Mouse (Mus musculus) kidney, postnatal 0 days (tissue): Measurements from ENCODE around the gene H2al1f. TPM values are rescaled to one million over a fixed set of nuclear protein-coding genes. Genes with fewer than 3 reads are reported as not detected.
"Not testable (repeated sequence)": the region's sequence is repeated elsewhere in the genome, so short reads cannot be mapped to it uniquely, and the experiment has no call there.

ENCODE experiments used
- ATAC-seq: fragments of 200-750 bp; cut with Nextera tagmentation; replicated peaks from 2 replicates; pipeline ENCODE4 v1.8.0; 2017; ENCODE audit warnings: low read depth, moderate number of reproducible peaks, moderate TSS enrichment, moderate library complexity; ENCODE audit not compliant: low FRiP score
- DNase-seq: peaks from one replicate; pipeline ENCODE4 v3.0.0-alpha.2; 2016; ENCODE audit warnings: low spot score
- H3K27ac ChIP-seq: fragments of 300-500 bp; sonication (generic); 2 replicates; pipeline ENCODE4 v1.5.1; 2014; ENCODE audit warnings: mild to moderate bottlenecking
- H3K27me3 ChIP-seq: fragments of 300-500 bp; sonication (generic); 2 replicates; pipeline ENCODE4 v1.6.1; 2014; ENCODE audit warnings: low read length, mixed read lengths; ENCODE audit not compliant: insufficient read depth
- H3K36me3 ChIP-seq: fragments of 300-500 bp; sonication (generic); 2 replicates; pipeline ENCODE4 v1.6.1; 2014; ENCODE audit warnings: low read length, mixed read lengths; ENCODE audit not compliant: insufficient read depth
- H3K4me1 ChIP-seq: fragments of 300-500 bp; sonication (generic); replicated peaks from 2 replicates; pipeline ENCODE4 v1.6.1; 2014; ENCODE audit warnings: antibody characterized with exemption, low read length, mixed read lengths; ENCODE audit not compliant: insufficient read depth
- H3K4me2 ChIP-seq: fragments of 300-500 bp; sonication (generic); 2 replicates; pipeline ENCODE4 v1.6.1; 2014; ENCODE audit warnings: mild to moderate bottlenecking, low read length, moderate library complexity, mixed read lengths
- H3K4me3 ChIP-seq: fragments of 300-500 bp; sonication (generic); replicated peaks from 2 replicates; pipeline ENCODE4 v1.5.1; 2014; ENCODE audit warnings: low read depth, low read length
- H3K9ac ChIP-seq: fragments of 300-500 bp; sonication (generic); 2 replicates; pipeline ENCODE4 v1.6.1; 2014; ENCODE audit warnings: low read depth, low read length
- H3K9me3 ChIP-seq: fragments of 300-500 bp; sonication (generic); replicated peaks from 2 replicates; pipeline ENCODE4 v1.6.1; 2016; ENCODE audit warnings: low read length, inconsistent platforms, mixed read lengths
- CTCF ChIP-seq: IDR thresholded peaks from 2 replicates; pipeline ENCODE4 v1.5.1; 2016; ENCODE audit warnings: antibody characterized with exemption, low read depth, mild to moderate bottlenecking, moderate library complexity
- WGBS: fragments of 180-500 bp; shearing (Covaris S2); extraction: QIAGEN DNeasy Blood & Tissue Kit; methylation state at CpG from one replicate; pipeline ENCODE4 v1.1.7; 2014; 5-methylcytosine and 5-hydroxymethylcytosine counted together
- polyA plus RNA-seq: library from polyadenylated mRNA; unstranded; fragments of >200 nt; fragmentation: Nextera tagmentation; extraction: Ambion mirVana; gene quantifications from 2 replicates; pipeline ENCODE4 v1.2.1, GENCODE M21; 2015

The H2al1f gene
- polyA plus RNA-seq, result not detected in 2 replicates

DNA sequence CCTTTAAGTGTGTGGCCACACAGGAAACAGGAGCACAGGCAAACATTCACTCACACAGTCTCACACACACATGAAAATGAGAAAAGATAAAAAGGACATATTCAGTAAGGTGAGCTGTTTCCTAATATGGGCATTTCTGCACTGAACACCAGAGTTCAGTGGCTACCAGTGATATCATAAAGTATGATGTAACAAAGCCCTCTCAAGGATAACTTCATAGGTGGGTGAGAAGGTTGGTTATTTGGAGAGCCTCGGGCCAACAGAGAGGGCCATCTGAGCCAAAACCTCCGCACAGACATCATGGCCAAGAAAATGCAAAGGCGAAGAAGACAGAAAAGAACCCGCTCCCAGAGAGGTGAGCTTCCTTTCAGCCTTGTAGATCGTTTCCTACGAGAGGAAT is at the start of gene H2al1f:
Gene H2al1f (plus strand): TSS at position 301 of the 400 bp plus-strand sequence.
- not testable (repeated sequence) for H3K36me3 ChIP-seq, H3K27me3 ChIP-seq, H3K27ac ChIP-seq, H3K9me3 ChIP-seq, DNase-seq, H3K9ac ChIP-seq, H3K4me3 ChIP-seq, H3K4me2 ChIP-seq, H3K4me1 ChIP-seq, ATAC-seq
- no CpG with 5 or more reads among the region's 6 CpGs for WGBS

GRCm38 (mm10) chrX:11267791-11268190 is 47.2 kb upstream of the H2al1f start:
- 49% methylated on average over 7 of the region's 7 CpGs for WGBS
- no peaks in the 10 kb centered on the region for H3K9me3 ChIP-seq
- no peaks in the 10 kb centered on the region for H3K36me3 ChIP-seq
- H3K4me2 ChIP-seq, result no peak overlapping the region
- no peak overlapping the region for H3K27ac ChIP-seq
- no peak overlapping the region for H3K9ac ChIP-seq
- no peaks in the 10 kb centered on the region for H3K27me3 ChIP-seq
- H3K4me1 ChIP-seq, result no peaks in the 10 kb centered on the region
- no peak overlapping the region for H3K4me3 ChIP-seq
- ATAC-seq, result no peak
- DNase-seq, result peak; percentile 75
- TF ChIP-seq CTCF, result no peak

DNA sequence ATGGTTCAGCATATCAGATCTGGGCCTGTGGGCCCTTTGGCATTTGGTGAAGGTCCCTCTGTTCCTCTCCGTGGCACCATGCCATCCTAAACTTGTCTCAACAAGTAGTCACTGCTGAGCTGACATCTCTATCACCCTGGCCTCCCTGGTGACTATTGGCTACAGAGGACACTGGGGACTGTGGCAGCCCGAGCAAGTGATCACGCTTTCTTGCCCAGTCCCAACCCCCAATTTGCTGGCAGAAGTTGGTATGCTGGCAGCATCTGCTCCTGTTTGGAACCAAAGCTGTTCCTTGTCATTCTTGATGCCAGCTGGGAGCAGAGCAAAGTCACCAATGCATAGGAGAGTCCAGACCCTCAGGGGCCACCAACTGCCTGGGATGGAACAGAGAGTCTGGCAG is 45.9 kb upstream of the H2al1f start:
- Histone ChIP-seq H3K27ac (no peak overlapping the region), H3K4me3 (no peak overlapping the region), H3K4me1 (no peaks in the 10 kb centered on the region), H3K36me3 (no peaks in the 10 kb centered on the region), H3K4me2 (no peak overlapping the region), H3K9me3 (no peaks in the 10 kb centered on the region), H3K27me3 (no peaks in the 10 kb centered on the region), H3K9ac (no peak overlapping the region)
- TF ChIP-seq CTCF, result no peak
- WGBS, result 82% methylated on average over 3 of the region's 3 CpGs
- DNase-seq, result no peak
- ATAC-seq, result no peak

DNA sequence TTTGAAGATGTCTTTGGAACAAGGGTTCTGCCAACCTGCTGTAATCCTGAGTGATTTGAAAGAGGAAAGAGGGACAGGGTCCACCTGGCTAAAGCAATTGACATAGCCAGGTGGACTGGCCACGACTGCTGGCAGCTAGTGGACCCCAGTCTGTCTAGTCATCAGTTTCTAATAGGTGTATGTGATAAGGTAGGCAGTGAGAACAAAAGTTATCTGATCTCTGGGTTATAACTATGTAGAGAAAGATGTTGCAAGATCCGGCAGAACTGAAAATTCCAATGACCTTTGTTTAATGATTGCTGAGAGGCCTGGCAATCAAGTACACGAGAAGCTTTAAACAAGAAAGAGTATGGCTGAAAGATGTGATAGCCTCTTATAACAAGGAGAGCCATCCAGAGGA is 41.8 kb upstream of the H2al1f start:
- ATAC-seq (no peak), DNase-seq (no peak)
- Histone ChIP-seq H3K36me3 (no peaks in the 10 kb centered on the region), H3K4me1 (no peaks in the 10 kb centered on the region), H3K27ac (no peak overlapping the region), H3K4me3 (no peak overlapping the region), H3K27me3 (no peaks in the 10 kb centered on the region), H3K9ac (no peak overlapping the region), H3K9me3 (no peaks in the 10 kb centered on the region), H3K4me2 (no peak overlapping the region)
- no peak for TF ChIP-seq CTCF
- WGBS, result 72% methylated on average over 3 of the region's 3 CpGs

DNA sequence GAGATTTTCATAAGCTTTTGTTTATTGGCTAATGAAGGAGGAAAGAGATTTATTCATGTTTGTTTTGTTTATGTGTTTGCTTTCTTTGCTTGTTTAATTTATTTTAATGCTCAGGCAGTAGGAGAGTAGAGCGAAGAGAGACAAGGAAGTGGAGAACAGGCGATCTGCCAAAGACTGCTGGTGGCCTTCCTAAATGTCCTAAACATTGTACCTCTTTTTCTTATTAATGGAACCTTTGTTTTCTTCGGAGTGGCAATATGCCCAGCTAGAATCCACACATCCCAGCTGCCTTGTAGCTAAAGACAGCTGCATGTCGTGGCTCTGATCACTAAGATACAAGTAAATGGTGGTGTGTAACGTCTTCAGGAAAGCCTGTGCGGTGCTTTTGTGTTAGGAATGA is 37.9 kb upstream of the H2al1f start:
- no peaks in the 10 kb centered on the region for H3K9me3 ChIP-seq
- H3K9ac ChIP-seq, result no peak overlapping the region
- no peak for TF ChIP-seq CTCF
- H3K4me2 ChIP-seq, result no peak overlapping the region
- 78% methylated on average over 6 of the region's 6 CpGs for WGBS
- DNase-seq (no peak), ATAC-seq (no peak)
- H3K27me3 ChIP-seq, result no peaks in the 10 kb centered on the region
- H3K4me3 ChIP-seq, result no peak overlapping the region
- H3K36me3 ChIP-seq, result no peaks in the 10 kb centered on the region
- no peak overlapping the region for H3K27ac ChIP-seq
- H3K4me1 ChIP-seq, result no peaks in the 10 kb centered on the region

- Histone ChIP-seq H3K9ac (no peak overlapping the region), H3K4me3 (no peak overlapping the region), H3K27ac (no peak overlapping the region), H3K4me2 (no peak overlapping the region), H3K27me3 (no peaks in the 10 kb centered on the region), H3K4me1 (no peaks in the 10 kb centered on the region), H3K36me3 (no peaks in the 10 kb centered on the region), H3K9me3 (no peaks in the 10 kb centered on the region)
- WGBS, result 67% methylated on average over 2 of the region's 2 CpGs
- DNase-seq (no peak), ATAC-seq (no peak)
- TF ChIP-seq CTCF, result no peak
These were observed 34.2 kb upstream of the H2al1f start for GRCm38 (mm10) chrX:11280741-11281140.

DNA sequence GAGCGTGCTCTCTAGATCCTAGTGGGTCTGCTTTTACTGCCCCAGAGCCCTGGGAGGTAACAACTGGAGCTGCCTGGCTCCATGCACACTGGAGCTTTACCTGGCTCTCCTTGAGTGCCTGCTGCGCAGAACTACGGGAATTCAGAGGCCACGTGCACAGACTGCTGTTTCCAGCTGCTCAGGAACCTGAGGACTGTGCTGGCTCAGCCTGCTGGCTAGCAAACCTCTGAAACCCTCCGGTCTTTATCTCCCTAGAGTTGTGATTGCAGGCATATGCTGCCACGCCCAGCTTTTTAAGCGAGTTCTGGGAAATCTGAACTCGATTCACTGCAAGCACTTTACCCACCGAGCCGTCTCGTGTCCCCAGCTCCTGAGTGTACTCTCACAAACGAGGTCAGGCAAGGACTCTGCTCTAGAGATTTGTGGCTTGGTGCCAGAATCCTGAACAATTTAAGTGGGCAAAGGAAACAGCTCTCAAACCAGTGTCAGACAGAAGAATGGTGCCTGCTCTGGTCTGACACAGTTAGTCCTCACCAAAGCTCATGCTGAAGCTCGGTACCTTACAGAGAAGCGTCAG is 26.6 kb upstream of the H2al1f start:
- WGBS, result 70% methylated on average over 14 of the region's 14 CpGs
- H3K36me3 ChIP-seq, result no peaks in the 10 kb centered on the region
- no peak for ATAC-seq
- no peak for DNase-seq
- H3K9ac ChIP-seq, result no peak overlapping the region
- H3K4me3 ChIP-seq, result no peak overlapping the region
- H3K27ac ChIP-seq, result no peak overlapping the region
- no peak for TF ChIP-seq CTCF
- no peaks in the 10 kb centered on the region for H3K27me3 ChIP-seq
- H3K9me3 ChIP-seq, result no peaks in the 10 kb centered on the region
- no peaks in the 10 kb centered on the region for H3K4me1 ChIP-seq
- H3K4me2 ChIP-seq, result no peak overlapping the region
